Mouse (Mus musculus) CH12F3 (cell line): Measurements from ENCODE around the gene Strap.

ENCODE experiments used
- in situ Hi-C: fragments of 300-500 bp; cut with MboI; formaldehyde crosslinking; loops from 2 replicates; pipeline ENCODE4 v1.14.3; 2020; ENCODE audit warnings: low sequenced_read_pairs

Gene Strap

DNA sequence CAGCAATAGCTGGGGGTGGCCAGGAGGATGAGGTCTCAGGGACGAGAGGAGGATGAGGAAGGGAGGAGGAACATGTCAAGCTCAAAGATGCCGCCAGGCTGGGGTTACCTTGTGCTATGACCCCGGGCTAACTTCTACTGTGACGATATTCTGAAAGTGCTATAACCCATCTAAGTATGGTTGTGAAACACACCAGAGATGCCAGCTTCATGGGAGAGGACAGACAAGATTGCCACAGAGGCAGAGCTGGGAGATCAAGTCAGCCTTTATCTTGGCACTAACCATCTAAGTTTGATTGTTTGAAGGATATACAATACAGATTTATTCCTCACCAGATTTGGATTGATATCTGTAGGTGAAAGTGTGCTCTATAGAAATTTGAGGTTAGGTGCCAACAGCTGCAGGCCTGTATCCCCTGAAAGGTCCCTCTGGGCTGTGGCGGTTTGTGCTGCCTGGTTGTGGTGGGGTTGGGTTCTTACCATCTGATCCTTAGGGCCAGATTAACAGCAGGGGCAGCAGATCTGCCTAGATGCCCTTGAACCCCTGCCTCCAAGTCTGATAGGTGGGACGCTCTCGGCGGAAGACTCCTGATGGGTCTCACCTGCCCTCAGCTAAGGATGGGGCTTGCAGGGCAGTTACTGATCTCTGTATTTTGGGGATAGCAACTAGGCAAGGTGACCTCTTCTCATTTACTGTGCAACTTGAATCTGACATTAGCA is 38.2 kb downstream of the Strap start:
- in situ Hi-C loops = no loop called here

DNA sequence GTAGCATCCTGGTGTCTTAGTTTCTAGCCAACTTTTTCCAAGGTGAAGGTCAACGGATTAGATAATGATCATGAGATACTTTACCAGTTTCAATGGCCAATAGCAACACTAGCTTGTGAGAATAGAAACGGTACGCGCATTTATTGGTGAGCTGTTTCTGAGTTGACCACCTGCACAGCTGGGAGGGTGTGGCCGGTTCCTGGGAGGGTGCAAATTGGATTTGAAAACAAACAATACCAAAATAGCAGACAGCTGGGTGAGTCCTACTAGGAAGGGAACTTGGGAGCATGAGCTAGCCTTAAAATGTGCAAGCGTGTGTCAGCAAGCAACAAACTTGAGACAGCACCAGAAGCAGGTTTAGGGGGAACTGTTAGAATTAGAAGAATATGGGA is 38.8 kb downstream of the Strap start:
- in situ Hi-C loops = no loop called here

DNA sequence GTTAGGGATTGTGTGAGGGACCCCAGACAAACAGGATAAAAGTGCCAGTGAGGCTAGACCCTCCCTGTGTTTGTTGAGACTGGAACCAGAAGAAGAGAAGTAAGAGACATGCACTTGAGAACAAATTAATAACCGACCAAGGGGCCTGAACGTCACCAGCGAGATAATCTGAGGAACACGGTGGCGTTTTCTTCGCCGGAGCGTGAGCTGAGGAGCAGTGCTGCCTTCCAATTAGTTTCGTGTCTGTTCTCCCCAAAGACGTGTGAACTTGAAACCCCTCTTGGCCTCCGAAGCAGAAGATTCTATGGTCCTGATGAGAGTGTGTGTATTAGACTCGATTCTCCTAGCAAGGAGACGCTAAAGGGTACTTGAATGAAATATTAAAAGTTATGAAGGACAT is 39.3 kb downstream of the Strap start:
- in situ Hi-C loops = no loop called here

DNA sequence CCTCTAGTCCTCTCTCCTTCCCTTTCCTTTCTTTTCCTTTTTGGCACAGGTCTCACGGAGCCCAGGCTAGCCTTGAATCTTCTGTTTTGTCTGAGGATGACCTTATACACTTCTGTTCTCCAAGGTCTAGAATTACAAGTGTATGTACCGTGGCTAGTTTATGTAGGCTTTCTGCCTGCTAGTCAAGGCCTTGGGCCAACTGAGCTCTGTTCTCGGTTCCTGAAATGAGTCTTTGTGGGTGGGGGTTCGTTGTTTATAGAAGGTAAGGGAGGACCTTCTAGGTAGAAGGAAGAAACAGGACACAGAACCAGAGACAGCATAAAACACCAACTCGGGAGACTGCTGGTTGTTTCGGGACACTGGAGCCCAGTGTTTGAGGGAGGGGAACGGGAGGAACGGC is 40.3 kb downstream of the Strap start:
- in situ Hi-C loops = no loop called here

GRCm38 (mm10) chr6:137776981-137777380 is 42.1 kb downstream of the Strap start:
- in situ Hi-C loops = no loop called here

- in situ Hi-C loops = no loop called here
Measured at GRCm38 (mm10) chr6:137783899-137784637, 49.2 kb downstream of the Strap start.

- in situ Hi-C loops = no loop called here
Measured at GRCm38 (mm10) chr6:137788976-137789590, 54.2 kb downstream of the Strap start.

DNA sequence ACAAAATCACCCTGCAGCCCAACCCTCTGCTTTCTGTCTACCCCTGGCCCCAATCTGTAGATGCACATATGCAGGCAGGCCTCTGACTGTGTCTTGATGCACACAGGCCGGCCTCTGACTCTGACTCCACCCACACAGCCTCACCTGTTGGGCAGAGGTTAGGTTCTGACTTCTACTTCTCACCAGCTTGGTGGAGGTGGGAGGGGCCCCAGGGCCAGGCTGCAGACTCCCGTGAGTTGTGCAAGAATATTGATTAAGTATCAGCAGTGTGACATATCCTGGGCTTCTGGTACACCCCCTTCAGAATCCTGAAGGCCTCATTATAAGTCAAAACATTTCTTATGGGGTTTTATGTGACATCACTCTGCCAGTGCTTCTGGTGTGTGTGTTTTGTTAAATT is 54.8 kb downstream of the Strap start:
- in situ Hi-C loops = no loop called here

DNA sequence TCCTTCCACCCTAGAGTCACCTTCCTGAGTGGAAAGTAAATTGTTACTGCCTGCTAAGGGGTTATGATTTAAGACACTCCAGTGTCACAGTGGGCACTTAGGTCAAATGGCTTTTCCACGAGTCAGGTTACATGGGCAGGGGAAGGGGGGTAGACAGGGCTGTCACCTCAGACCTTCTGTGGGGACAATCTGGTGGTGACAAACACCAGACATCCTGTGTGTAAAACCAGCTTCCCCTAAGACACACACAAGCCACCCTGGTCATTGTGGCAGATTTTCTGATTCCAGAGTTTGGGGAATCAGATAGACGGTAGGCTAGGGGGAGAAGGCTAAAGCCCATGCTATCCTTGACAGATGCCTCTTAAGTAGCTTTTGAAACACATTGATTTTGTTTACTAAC is 60.6 kb downstream of the Strap start:
- in situ Hi-C loops = no loop called here

DNA sequence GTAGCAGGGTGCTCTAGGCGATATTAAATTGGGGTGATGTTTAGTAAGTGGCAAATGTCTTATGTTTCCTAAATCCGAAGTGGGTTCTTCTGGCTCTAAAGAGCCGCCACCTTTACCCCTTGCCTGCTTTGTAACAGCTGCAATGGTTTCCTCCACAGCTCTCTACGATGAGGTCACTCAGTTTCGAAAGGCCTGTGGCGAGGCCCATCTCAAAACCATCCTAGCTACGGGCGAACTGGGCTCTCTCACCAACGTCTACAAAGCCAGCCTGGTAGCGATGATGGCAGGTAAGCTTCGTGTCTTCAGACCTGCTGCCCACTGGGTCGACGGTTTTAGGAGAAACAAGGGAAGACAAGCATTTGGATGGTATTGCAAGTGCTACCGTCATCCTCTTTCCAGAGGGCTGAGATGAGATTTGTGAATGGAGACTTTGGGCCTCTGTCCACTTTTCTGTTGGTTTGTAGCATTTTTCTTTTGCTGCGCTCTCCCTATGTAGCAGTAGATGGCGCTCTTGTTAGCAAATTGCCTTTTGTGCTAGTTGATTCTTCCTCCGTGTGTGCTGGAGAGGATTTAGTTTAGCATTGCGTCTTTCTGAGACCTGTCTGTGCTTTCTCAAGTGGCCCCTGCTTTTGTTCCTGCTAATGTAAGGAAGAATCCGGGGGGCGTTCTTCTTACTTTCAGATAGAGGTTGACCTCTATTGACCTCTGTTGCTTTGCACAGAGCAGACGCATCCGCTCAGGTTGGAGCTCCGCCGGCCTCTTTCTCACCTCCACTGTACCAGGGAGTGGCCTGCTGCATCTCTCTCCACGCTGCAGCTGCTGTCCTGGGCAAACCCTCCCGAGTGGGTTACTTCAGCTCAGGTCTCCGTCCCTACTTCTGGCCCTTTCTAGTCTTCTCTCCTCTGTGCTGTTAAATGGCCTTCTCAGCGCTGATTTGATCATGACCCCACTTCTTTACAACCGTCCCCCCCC is 62.0 kb downstream of the Strap start:
- in situ Hi-C loops = no loop called here

GRCm38 (mm10) chr6:137799253-137799652 is 64.4 kb downstream of the Strap start:
- in situ Hi-C loops = no loop called here
